Mouse (Mus musculus) midbrain, embryonic 12.5 days (tissue): ENCODE measurements around the gene Sh2d5. TPM values are rescaled to one million over a fixed set of nuclear protein-coding genes. Genes with fewer than 3 reads are reported as not detected.

Experiments used
- ATAC-seq: fragments of 200-750 bp; cut with Nextera tagmentation; 2 replicates; pipeline ENCODE4 v1.8.0; 2017; ENCODE audit warnings: low read depth, moderate TSS enrichment, moderate library complexity; ENCODE audit not compliant: low FRiP score
- H3K27ac ChIP-seq: fragments of 300-500 bp; sonication (generic); replicated peaks from 2 replicates; pipeline ENCODE4 v1.5.1; 2016; ENCODE audit warnings: mild to moderate bottlenecking
- H3K27me3 ChIP-seq: fragments of 300-500 bp; sonication (generic); 2 replicates; pipeline ENCODE4 v1.6.1; 2016; ENCODE audit warnings: mild to moderate bottlenecking
- H3K36me3 ChIP-seq: fragments of 300-500 bp; sonication (generic); 2 replicates; pipeline ENCODE4 v1.6.1; 2016
- H3K4me1 ChIP-seq: fragments of 300-500 bp; sonication (generic); 2 replicates; pipeline ENCODE4 v1.6.1; 2016
- H3K4me2 ChIP-seq: fragments of 300-500 bp; sonication (generic); replicated peaks from 2 replicates; pipeline ENCODE4 v1.6.1; 2016; ENCODE audit warnings: mild to moderate bottlenecking, moderate library complexity
- H3K4me3 ChIP-seq: fragments of 300-500 bp; sonication (generic); 2 replicates; pipeline ENCODE4 v1.5.1; 2016; ENCODE audit warnings: mild to moderate bottlenecking
- H3K9ac ChIP-seq: fragments of 300-500 bp; sonication (generic); replicated peaks from 2 replicates; pipeline ENCODE4 v1.6.1; 2016; ENCODE audit warnings: mild to moderate bottlenecking, moderate library complexity
- H3K9me3 ChIP-seq: fragments of 300-500 bp; sonication (generic); 2 replicates; pipeline ENCODE4 v1.6.1; 2016; ENCODE audit warnings: mild to moderate bottlenecking
- WGBS: fragments of 180-500 bp; shearing (Covaris S2); methylation state at CpG from one replicate; pipeline ENCODE4 v1.1.7; 2016; 5-methylcytosine and 5-hydroxymethylcytosine counted together
- polyA plus RNA-seq: library from polyadenylated mRNA; unstranded; fragments of >200 nt; fragmentation: Nextera tagmentation; extraction: Ambion mirVana; gene quantifications from 2 replicates; pipeline ENCODE4 v1.2.1, GENCODE M21; 2016

Gene Sh2d5
- polyA plus RNA-seq, 1 experiment from 2014 or later = 3.2 TPM

GRCm38 (mm10) chr4:138303742-138304141 lies 53.5 kb downstream of the Sh2d5 start:
- Histone ChIP-seq H3K4me1 (peaks cover 22% of the 10 kb centered on the region), H3K36me3 (peaks cover 22% of the 10 kb centered on the region; the same call in 1 of the 2 replicates), H3K9me3 (no peaks in the 10 kb centered on the region), H3K27ac (peak overlapping the region; percentile 75), H3K4me2 (peak overlapping the region; percentile 79), H3K27me3 (no peaks in the 10 kb centered on the region), H3K4me3 (peak overlapping the region; percentile 98), H3K9ac (peak overlapping the region; percentile 59)
- ATAC-seq = no peak
- 18% methylated on average over 18 of the region's 18 CpGs for WGBS

DNA sequence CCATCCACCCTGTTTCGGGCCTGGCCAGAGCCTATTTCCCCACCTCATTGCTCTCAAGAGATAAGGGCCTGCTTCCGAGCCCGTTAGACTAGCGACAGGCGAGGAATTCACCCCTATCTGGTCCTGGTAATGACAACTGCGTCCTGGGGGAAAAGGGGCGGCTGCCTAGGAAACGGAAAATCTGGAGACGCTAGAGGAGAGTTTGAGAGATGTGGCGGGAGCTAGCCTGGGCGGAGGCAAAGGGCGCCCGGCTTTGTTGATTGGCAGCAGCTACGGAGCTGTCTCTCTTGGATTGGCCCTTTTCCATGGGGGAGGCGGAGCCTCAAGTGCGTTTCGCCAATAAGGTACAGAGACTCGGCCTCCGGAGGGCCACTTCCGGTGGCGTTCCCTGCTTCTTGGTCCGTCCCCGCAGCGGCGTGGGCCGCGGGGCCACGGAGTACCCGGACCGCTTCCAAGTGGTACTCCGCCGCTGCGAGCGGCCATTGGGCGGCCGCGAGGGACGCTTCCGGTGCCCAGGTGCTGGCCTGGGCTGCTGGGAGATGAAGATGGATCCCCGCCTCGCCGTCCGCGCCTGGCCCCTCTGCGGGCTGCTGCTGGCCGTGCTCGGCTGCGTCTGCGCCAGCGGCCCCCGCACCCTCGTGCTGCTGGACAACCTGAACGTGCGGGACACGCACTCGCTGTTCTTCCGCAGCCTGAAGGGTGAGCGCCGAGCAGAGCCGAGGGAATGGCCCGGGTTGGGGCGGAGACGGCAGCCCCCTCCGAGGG lies 54.3 kb downstream of the Sh2d5 start, which contains the start of gene Ddost:
Gene Ddost (plus strand): TSS at position 391 of the 765 bp plus-strand sequence.
- Histone ChIP-seq H3K27me3 (no peaks in the 10 kb centered on the region), H3K9ac (peak within 1 kb of the TSS; percentile 94), H3K4me2 (peak within 1 kb of the TSS; percentile 79), H3K27ac (peak within 1 kb of the TSS; percentile 84), H3K9me3 (no peaks in the 10 kb centered on the region), H3K4me3 (peak within 1 kb of the TSS; percentile 98), H3K4me1 (peaks cover 22% of the 10 kb centered on the region), H3K36me3 (peaks cover 30% of the 10 kb centered on the region; the same call in 1 of the 2 replicates)
- ATAC-seq = peak; percentile 100
- WGBS = under 1% methylated on average over 64 of the region's 64 CpGs

GRCm38 (mm10) chr4:138307025-138307424 lies 56.8 kb downstream of the Sh2d5 start:
- H3K27ac ChIP-seq = no peak overlapping the region
- ATAC-seq = no peak
- WGBS = 85% methylated on average over 3 of the region's 3 CpGs
- H3K4me2 ChIP-seq = no peak overlapping the region
- H3K4me3 ChIP-seq = no peak overlapping the region
- H3K4me1 ChIP-seq = peaks cover 22% of the 10 kb centered on the region
- no peak overlapping the region for H3K9ac ChIP-seq
- no peaks in the 10 kb centered on the region for H3K9me3 ChIP-seq
- peaks cover 53% of the 10 kb centered on the region for H3K36me3 ChIP-seq
- no peaks in the 10 kb centered on the region for H3K27me3 ChIP-seq

DNA sequence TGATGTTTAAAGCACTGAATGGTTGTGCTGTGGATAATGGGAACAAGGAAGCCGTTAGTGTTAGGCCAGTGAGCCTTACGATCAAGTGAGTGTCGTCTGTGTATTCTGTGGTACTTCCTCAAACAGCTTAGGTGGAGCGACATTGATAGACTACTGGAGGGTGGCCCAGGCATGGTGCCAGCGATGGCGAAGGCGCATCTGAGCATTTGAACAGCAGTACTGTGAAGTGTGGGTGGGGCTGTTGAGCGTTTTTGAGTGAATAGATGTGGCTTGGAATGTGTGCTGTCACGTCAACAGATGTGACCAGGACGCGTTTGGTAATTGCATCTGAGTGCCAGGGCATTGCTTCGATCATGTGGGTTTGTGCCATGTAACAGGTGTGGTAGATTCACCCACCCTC lies 57.5 kb downstream of the Sh2d5 start:
- 93% methylated on average over 12 of the region's 12 CpGs for WGBS
- Histone ChIP-seq H3K9me3 (no peaks in the 10 kb centered on the region), H3K4me2 (no peak overlapping the region), H3K36me3 (peaks cover 60% of the 10 kb centered on the region), H3K27ac (no peak overlapping the region), H3K9ac (no peak overlapping the region), H3K27me3 (no peaks in the 10 kb centered on the region), H3K4me1 (peaks cover 22% of the 10 kb centered on the region), H3K4me3 (no peak overlapping the region)
- ATAC-seq = no peak

DNA sequence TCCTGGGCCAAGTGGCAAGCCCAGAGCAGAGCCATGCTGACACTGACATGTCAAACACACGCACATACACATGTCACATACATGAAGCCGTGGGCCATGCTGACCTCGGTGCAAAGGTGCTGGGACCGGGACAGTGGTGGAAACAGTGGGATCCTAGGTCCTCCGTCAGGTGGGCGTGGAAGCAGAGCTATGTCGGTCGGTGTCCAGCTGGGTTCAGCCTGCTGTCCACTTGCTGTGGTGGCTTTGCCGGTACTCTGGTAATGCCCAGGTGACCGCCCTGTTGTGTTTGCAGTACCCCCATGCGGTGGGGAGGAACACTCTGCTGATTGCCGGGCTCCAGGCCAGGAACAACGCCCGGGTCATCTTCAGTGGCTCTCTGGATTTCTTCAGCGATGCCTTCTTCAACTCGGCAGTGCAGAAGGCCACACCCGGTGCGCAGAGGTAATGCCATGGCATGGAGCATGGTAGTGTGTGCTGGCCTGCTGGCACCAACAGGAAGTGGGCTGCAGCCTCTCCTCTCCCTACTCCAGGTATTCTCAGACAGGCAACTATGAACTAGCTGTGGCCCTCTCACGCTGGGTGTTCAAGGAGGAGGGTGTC lies 60.2 kb downstream of the Sh2d5 start:
- H3K9ac ChIP-seq = no peak overlapping the region
- no peak overlapping the region for H3K4me3 ChIP-seq
- WGBS = 96% methylated on average over 19 of the region's 19 CpGs
- H3K4me2 ChIP-seq = no peak overlapping the region
- no peak for ATAC-seq
- H3K27me3 ChIP-seq = no peaks in the 10 kb centered on the region
- H3K36me3 ChIP-seq = peaks cover 87% of the 10 kb centered on the region
- no peaks in the 10 kb centered on the region for H3K9me3 ChIP-seq
- peaks cover 10% of the 10 kb centered on the region for H3K4me1 ChIP-seq
- no peak overlapping the region for H3K27ac ChIP-seq

Other genes starting within 250 kb of the Sh2d5 start
- 217 and 228 TPM in 2 replicates for gene Hp1bp3, start 34.1 kb upstream of the Sh2d5 start, polyA plus RNA-seq
- gene Kif17, start within 50 bp of the Sh2d5 start, polyA plus RNA-seq = 0.63 and 1.2 TPM in 2 replicates
- 210 and 216 TPM in 2 replicates for gene Ddost, start 54.3 kb downstream of the Sh2d5 start, polyA plus RNA-seq
- gene Pink1, start 75.9 kb downstream of the Sh2d5 start, polyA plus RNA-seq = 69.1 and 71.8 TPM in 2 replicates
- 1.6 and 1.8 TPM in 2 replicates for gene Cda, start 117.6 kb downstream of the Sh2d5 start, polyA plus RNA-seq
- gene Fam43b, start 146.1 kb downstream of the Sh2d5 start, polyA plus RNA-seq = 0.27 and 0.34 TPM in 2 replicates
- gene Mul1, start 184.3 kb downstream of the Sh2d5 start, polyA plus RNA-seq = 16.0 and 17.5 TPM in 2 replicates
- gene Camk2n1, start 203.9 kb downstream of the Sh2d5 start, polyA plus RNA-seq = 9.0 and 9.8 TPM in 2 replicates